Mouse (Mus musculus): ENCODE results near the gene Col18a1. TPM values are rescaled to one million over a fixed set of nuclear protein-coding genes. Genes with fewer than 3 reads are reported as not detected.

Gene Col18a1
- polyA plus RNA-seq, 1 experiment: 114 TPM

DNA sequence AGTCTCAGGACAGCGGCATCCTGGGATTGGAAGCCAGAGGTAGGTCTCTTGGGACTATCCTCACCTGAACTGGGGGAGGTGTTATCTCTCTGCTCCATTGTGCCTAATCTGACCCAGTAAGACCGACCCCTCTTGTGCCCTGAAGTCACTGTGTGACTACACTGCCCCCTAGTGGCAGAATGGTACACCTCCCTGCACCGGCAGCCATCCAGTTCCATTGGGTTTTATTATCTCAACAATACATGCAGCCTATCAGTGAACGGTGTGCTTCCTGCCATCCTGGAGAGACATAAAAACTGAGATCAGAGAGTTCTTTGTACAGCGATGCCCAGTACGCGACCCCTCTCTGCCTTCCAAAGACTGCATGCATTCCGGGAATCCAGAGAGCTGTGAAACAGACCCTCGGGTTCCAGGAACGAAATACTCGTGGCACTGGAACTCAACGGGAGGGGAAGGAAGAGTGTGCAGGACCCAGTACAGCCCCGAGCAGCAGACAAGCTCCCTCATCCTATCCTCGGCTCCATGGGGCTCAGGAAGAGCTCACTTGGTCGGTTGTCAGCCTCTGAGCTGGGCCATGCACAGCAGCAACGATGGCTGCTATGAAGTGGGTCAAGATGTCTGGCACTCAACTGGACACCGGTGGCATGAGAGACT is 144.8 kb downstream of the Col18a1 start:
- TF ChIP-seq CTCF (conservative IDR thresholded peaks at IDR 0.05; ENCODE audit: insufficient read depth, insufficient read length, low read depth, low read length) (peak; percentile 100), POLR2A (IDR thresholded peaks at IDR 0.05; ENCODE audit: low read depth, low read length) (no peak)
- no peaks in the 10 kb centered on the region for H3K27me3 ChIP-seq (replicated peaks; ENCODE audit: control insufficient read depth, insufficient read depth, low read length)
- peaks cover 29% of the 10 kb centered on the region; the same call in 1 of the 2 replicates for H3K4me1 ChIP-seq (ENCODE audit: control insufficient read depth, insufficient read depth, low read length)
- 14% methylated on average over 17 of the region's 17 CpGs for WGBS
- DNase-seq: peak; percentile 83
- no peaks in the 10 kb centered on the region for H3K36me3 ChIP-seq (ENCODE audit: control insufficient read depth, insufficient read depth, low read length)
- 0 out of 2 replicates have a peak overlapping the region, but pooled peaks have one; percentile 1 for H3K4me3 ChIP-seq (ENCODE audit: insufficient read depth, low read depth, low read length)
- H3K27ac ChIP-seq (ENCODE audit: insufficient read depth, low read depth, low read length): peak overlapping the region; percentile 26; the same call in 1 of the 2 replicates

DNA sequence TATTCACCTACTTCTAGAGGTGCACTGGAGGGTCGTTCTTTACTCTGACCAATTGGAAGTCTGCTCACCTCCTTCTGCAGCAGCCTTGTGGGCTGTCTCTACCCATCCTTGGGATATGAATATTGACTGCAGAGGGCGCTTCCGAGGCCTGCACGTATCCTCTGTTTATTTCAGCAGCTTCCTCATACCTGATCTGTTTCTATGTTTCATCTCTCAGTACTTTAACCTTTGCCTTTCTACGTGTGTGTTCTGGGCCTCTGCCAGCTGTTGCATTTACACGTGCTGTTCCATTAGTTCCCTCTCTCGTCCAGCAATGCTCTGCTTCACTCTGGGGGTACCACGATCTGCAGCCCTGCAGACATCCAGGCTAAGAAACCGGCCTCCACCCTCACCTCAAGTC is 148.7 kb downstream of the Col18a1 start:
- 52% methylated on average over 9 of the region's 9 CpGs for WGBS
- no peaks in the 10 kb centered on the region for H3K36me3 ChIP-seq (ENCODE audit: control insufficient read depth, insufficient read depth, low read length)
- DNase-seq: peak; percentile 73
- no peaks in the 10 kb centered on the region for H3K27me3 ChIP-seq (replicated peaks; ENCODE audit: control insufficient read depth, insufficient read depth, low read length)
- no peak for TF ChIP-seq POLR2A (IDR thresholded peaks at IDR 0.05; ENCODE audit: low read depth, low read length)
- peak; percentile 31; the same call in 1 of the 2 replicates for TF ChIP-seq CTCF (conservative IDR thresholded peaks at IDR 0.05; ENCODE audit: insufficient read depth, insufficient read length, low read depth, low read length)
- peaks cover 18% of the 10 kb centered on the region; the same call in 1 of the 2 replicates for H3K4me1 ChIP-seq (ENCODE audit: control insufficient read depth, insufficient read depth, low read length)
- H3K27ac ChIP-seq (ENCODE audit: insufficient read depth, low read depth, low read length): no peak overlapping the region
- H3K4me3 ChIP-seq (ENCODE audit: insufficient read depth, low read depth, low read length): no peak overlapping the region

DNA sequence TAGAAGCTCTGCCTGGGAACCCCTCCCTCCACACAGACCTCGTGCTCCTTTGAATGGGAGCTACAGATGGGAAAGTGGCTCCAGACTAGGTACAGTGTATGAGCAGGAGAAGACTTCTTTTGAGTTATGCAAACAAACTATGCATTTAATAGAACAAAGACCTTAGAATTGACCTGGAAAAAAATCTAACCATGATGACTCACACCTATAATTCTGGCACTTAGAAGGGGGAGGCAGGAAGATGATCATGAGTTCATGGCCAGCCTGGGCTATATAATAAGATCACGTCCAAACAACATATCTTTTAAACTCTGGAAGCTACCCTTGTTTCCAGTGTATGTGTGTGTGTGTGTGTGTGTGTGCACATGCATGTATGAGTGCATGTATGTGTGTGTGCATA is 149.3 kb downstream of the Col18a1 start:
- H3K27me3 ChIP-seq (replicated peaks; ENCODE audit: control insufficient read depth, insufficient read depth, low read length): no peaks in the 10 kb centered on the region
- no peak for TF ChIP-seq POLR2A (IDR thresholded peaks at IDR 0.05; ENCODE audit: low read depth, low read length)
- no peak for TF ChIP-seq CTCF (conservative IDR thresholded peaks at IDR 0.05; ENCODE audit: insufficient read depth, insufficient read length, low read depth, low read length)
- peaks cover 20% of the 10 kb centered on the region; the same call in 1 of the 2 replicates for H3K4me1 ChIP-seq (ENCODE audit: control insufficient read depth, insufficient read depth, low read length)
- 79% methylated on average over 2 of the region's 2 CpGs for WGBS
- H3K4me3 ChIP-seq (ENCODE audit: insufficient read depth, low read depth, low read length): no peak overlapping the region
- H3K36me3 ChIP-seq (ENCODE audit: control insufficient read depth, insufficient read depth, low read length): no peaks in the 10 kb centered on the region
- no peak for DNase-seq
- no peak overlapping the region for H3K27ac ChIP-seq (ENCODE audit: insufficient read depth, low read depth, low read length)

DNA sequence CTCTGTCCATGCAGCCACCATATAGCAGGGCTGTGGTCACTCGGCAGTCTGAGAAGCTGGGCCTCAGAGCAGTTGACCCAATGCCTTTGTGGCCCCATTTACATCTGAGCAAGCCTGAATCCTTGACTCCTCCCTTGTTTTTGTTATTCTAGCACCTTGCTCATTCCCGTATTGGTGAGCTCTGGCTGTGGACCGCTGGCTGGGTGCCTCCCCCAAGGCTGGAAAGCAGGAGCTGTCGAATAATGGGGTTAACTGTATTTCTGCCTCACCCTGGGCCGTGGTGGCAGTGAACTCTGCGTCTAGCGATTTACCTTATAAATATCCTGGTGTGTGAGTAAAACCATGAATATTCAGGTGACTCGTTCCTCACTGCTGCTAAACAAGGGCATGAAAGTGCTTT is 149.8 kb downstream of the Col18a1 start:
- Histone ChIP-seq H3K4me3 (ENCODE audit: insufficient read depth, low read depth, low read length) (no peak overlapping the region), H3K36me3 (ENCODE audit: control insufficient read depth, insufficient read depth, low read length) (no peaks in the 10 kb centered on the region), H3K4me1 (ENCODE audit: control insufficient read depth, insufficient read depth, low read length) (peaks cover 20% of the 10 kb centered on the region; the same call in 1 of the 2 replicates), H3K27me3 (replicated peaks; ENCODE audit: control insufficient read depth, insufficient read depth, low read length) (no peaks in the 10 kb centered on the region), H3K27ac (ENCODE audit: insufficient read depth, low read depth, low read length) (no peak overlapping the region)
- 46% methylated on average over 8 of the region's 8 CpGs for WGBS
- TF ChIP-seq CTCF (conservative IDR thresholded peaks at IDR 0.05; ENCODE audit: insufficient read depth, insufficient read length, low read depth, low read length): no peak
- TF ChIP-seq POLR2A (IDR thresholded peaks at IDR 0.05; ENCODE audit: low read depth, low read length): no peak
- DNase-seq: peak; percentile 31

DNA sequence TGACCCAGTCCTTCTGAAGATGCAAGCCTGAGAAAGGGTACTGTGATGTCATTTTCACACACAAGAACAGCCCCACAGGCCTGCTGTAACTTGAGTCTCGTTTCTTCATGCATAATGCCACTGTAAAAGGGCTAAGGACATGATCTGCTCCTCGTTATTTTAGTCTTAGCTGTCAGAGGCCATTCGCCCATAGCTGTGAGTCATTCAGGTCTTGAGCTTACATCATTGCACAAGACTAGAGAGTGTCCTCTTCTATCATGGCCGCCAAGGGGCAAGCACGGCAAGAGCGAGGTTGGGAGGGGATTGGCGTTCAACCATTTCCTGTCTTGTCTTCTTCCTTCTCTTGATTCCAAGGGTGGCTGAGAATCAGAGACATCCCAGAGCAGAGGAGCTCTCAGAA is 150.3 kb downstream of the Col18a1 start:
- no peak overlapping the region for H3K4me3 ChIP-seq (ENCODE audit: insufficient read depth, low read depth, low read length)
- DNase-seq: no peak
- no peaks in the 10 kb centered on the region for H3K36me3 ChIP-seq (ENCODE audit: control insufficient read depth, insufficient read depth, low read length)
- TF ChIP-seq CTCF (conservative IDR thresholded peaks at IDR 0.05; ENCODE audit: insufficient read depth, insufficient read length, low read depth, low read length) (no peak), POLR2A (IDR thresholded peaks at IDR 0.05; ENCODE audit: low read depth, low read length) (no peak)
- H3K27ac ChIP-seq (ENCODE audit: insufficient read depth, low read depth, low read length): no peak overlapping the region
- WGBS: 82% methylated on average over 7 of the region's 7 CpGs
- H3K27me3 ChIP-seq (replicated peaks; ENCODE audit: control insufficient read depth, insufficient read depth, low read length): no peaks in the 10 kb centered on the region
- peaks cover 22% of the 10 kb centered on the region; the same call in 1 of the 2 replicates for H3K4me1 ChIP-seq (ENCODE audit: control insufficient read depth, insufficient read depth, low read length)

DNA sequence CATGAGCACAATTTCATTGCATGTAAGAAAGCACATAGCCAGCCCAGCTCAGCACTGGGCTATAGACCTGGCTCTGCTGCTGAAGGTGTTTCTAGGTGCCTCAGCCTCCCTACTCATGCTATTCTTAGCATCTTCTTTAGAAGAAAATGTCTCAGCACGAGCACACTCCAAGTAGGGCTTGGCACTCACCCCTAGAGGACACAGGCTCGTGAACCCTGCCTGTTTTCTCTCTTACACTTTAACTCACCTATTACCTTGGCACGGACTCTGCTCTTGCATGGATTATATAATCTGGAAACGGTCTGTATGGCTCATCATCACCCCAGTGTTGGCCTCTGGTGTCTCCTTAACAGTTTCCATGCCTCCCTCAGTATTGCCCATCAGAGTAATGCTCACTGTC is 154.7 kb downstream of the Col18a1 start:
- H3K27ac ChIP-seq (ENCODE audit: insufficient read depth, low read depth, low read length): peak overlapping the region; percentile 73
- WGBS: 49% methylated on average over 4 of the region's 4 CpGs
- no peaks in the 10 kb centered on the region for H3K27me3 ChIP-seq (replicated peaks; ENCODE audit: control insufficient read depth, insufficient read depth, low read length)
- H3K4me1 ChIP-seq (ENCODE audit: control insufficient read depth, insufficient read depth, low read length): peaks cover 31% of the 10 kb centered on the region; the same call in 1 of the 2 replicates
- no peaks in the 10 kb centered on the region for H3K36me3 ChIP-seq (ENCODE audit: control insufficient read depth, insufficient read depth, low read length)
- peak; percentile 93 for DNase-seq
- TF ChIP-seq POLR2A (IDR thresholded peaks at IDR 0.05; ENCODE audit: low read depth, low read length) (no peak), CTCF (conservative IDR thresholded peaks at IDR 0.05; ENCODE audit: insufficient read depth, insufficient read length, low read depth, low read length) (0 out of 2 replicates have a peak, but pooled peaks have one; percentile 2)
- H3K4me3 ChIP-seq (ENCODE audit: insufficient read depth, low read depth, low read length): no peak overlapping the region

DNA sequence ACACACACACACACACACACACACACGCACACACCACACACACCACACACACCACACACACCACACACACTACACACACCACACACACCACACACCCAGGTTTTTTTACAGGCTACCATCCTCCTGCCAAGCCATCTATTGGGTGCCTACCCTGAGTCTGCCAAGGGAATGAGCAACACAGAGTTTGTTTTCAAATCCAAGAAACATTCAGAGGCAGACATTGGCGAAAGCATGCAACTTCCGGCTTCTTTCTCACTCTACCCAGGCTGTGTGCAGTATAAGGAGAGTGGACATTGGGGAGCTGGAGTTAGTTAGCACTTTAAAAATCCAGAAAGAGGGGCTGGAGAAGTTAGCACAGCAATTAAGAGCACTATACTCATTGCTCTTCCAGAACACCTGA is 157.7 kb downstream of the Col18a1 start:
- peak overlapping the region; percentile 92 for H3K27ac ChIP-seq (ENCODE audit: insufficient read depth, low read depth, low read length)
- peak; percentile 32 for DNase-seq
- H3K27me3 ChIP-seq (replicated peaks; ENCODE audit: control insufficient read depth, insufficient read depth, low read length): no peaks in the 10 kb centered on the region
- no peak for TF ChIP-seq CTCF (conservative IDR thresholded peaks at IDR 0.05; ENCODE audit: insufficient read depth, insufficient read length, low read depth, low read length)
- TF ChIP-seq POLR2A (IDR thresholded peaks at IDR 0.05; ENCODE audit: low read depth, low read length): no peak
- no peaks in the 10 kb centered on the region for H3K36me3 ChIP-seq (ENCODE audit: control insufficient read depth, insufficient read depth, low read length)
- no peak overlapping the region for H3K4me3 ChIP-seq (ENCODE audit: insufficient read depth, low read depth, low read length)
- WGBS: 77% methylated on average over 3 of the region's 3 CpGs
- H3K4me1 ChIP-seq (ENCODE audit: control insufficient read depth, insufficient read depth, low read length): peaks cover 31% of the 10 kb centered on the region; the same call in 1 of the 2 replicates
